Mouse (Mus musculus) heart, postnatal 36 days (tissue): ENCODE measurements at regions not wholly inside any gene's neighbourhood (a gene's known extent, or its start where the extent isn't known, plus 50 kb on each side); places are given as distances from the start of the nearest gene placed in this dataset.
A peak's percentile ranks its signal among the peaks of the same experiment; 100 is the strongest.

ENCODE experiments used
- DNase-seq, 2 experiments: peaks; one replicate each; pipeline ENCODE4 v3.0.0; 2021 to 2022
- intact Hi-C: fragments of 180-260 bp; cut with DNase I; formaldehyde crosslinking; loops from one replicate; pipeline ENCODE4 v1.15.1; 2025

DNA sequence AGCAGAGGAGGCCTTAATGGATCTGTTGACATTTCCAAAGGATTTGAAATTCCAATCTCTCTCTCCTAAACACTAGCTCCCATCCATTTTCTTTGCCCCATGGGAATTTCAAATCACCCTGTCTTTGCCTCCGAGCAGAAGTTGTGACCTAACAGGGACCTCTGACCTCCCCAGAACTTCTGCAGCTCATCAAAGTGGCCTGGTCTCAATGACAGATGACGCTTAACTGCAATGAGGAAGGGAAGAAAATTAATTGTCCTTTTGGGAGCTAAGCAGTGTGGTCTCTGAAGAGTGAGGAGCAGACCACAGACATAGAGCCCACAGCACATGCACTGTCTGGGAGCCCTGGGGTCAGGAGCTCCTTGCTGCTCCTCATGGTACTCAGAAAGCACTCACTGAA is 155.3 kb downstream of the Tox3 start:
- intact Hi-C loops = no loop called here
- DNase-seq = no peak

DNA sequence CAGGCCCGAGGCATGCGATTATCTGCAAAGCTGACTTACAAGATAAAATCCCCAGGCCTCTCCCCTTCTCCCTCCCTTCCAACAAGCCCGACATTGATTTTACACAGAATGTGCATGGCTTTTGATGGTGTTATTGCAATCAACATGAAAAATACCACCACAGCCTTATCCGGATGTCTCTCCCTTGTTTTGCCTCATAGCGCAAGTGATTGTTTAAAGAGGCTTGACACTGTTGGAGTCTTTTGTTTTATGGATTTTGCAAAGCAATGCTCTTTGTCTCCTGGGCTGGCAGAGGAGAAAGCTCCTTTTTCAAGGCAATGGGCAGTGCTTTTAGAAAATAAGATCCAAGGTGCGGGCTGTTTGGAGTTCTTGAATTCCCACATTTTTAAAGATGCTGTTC is 165.3 kb downstream of the Tox3 start:
- intact Hi-C loops = no loop called here
- DNase-seq = no peak

- intact Hi-C loops = no loop called here
- no peak for DNase-seq
These were observed 171.4 kb downstream of the Tox3 start for GRCm38 (mm10) chr8:90176771-90177170.

DNA sequence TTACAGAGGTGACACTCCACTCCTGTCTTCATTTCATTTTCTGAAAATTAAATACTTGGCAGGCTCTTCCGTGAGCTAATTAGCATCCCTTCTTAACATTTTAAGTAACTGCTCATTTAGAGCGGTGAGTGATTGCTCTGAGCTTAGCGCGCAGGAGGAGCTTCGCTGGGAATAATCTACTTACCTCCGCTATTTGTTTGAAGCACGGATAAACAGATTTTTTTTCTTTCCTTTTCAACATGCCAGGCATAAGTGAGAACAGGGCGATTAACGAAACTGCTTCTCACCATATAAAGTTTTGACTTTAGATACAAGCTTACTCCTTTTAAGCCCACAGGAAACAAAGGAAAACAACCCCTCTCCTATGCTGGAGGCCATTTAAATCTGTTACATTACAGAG is 171.8 kb downstream of the Tox3 start:
- intact Hi-C loops = no loop called here
- no peak for DNase-seq

DNA sequence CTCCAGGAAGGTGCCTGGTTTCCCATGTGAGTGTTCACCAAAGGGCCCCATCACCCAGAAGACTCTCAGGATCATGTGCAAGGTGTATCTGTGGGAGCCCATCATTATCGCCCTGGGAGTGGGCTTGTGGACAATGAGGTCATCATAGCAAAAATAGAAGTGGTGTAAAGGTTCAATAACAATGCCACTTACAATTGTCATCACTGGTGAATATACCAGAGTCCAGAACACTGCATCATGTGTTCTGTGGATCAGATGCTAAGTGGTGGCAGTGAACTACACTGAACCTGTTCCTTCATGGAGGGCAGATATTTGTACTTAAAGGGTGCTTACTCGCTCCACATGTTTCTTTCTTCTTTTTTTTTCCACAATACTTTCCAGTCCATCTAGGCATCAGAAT is 181.5 kb downstream of the Tox3 start:
- no peak for DNase-seq
- intact Hi-C loops = no loop called here

DNA sequence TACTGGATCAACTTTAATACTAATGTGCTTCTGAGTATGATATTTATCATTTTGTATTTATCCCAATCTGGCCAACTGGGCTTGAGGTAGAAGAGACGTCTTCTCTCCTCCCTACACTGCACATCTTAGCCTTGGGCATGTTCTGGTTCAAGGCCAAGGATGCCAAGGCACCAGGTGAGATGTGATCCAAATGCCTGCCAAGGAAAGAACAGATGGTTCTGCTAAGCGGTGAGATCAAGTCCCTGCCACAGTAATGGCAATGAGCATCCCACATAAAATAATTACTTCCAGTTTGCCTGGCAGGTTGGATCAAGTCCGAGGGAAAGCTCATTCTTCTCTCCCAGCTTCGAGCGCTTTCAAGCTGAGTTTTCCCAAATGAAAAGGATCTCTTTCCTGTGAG is 196.7 kb downstream of the Tox3 start:
- DNase-seq = no peak
- intact Hi-C loops = no loop called here

- intact Hi-C loops = no loop called here
- no peak for DNase-seq
These were observed 198.2 kb downstream of the Tox3 start for GRCm38 (mm10) chr8:90149903-90150302.

DNA sequence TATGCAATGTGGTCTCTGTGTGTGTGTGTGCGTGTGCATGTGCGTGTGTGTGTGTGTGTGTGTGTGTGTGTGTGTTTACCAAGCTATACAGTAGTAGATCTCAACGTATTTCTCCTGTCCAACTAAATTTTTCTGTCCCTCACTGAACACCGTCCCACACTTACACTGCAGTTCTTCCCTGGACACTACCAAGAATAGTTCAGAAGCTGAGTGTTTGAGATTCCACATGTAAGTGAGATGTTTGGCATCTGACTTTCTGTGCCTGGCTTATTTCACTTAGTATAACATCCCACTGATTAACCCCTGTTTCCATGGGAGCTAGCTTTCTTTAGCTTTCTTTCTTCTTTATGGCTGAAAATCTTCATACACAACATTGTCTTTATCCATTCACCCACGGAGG is 213.5 kb downstream of the Tox3 start:
- intact Hi-C loops = no loop called here
- no peak for DNase-seq

DNA sequence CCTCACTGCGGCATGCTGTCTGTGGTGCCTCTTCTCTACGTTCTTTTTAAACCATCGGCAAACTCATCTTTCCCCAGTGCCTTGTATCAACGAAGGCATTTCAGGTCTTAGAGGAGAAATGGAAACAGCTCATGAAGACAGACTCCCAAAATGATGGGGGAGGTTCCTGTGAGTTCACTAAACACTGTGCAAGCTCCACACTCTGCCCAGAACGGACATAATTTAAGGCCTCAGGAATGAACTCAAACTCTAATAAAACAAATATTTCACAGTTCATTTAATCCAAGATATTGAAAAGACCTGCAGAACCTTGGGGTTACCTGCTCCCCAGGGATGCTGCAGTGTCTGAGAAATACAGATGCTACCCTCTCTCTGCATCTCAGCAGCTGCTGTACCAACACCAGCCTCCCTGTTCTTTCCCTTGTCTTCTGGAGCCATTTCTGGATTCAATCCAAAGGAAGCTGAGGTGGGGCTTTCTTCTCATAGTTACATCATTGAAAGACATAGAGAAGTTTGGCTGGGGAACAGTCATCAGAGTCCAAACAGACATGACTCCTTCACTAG is 217.4 kb downstream of the Tox3 start:
- DNase-seq = no peak
- intact Hi-C loops = no loop called here

GRCm38 (mm10) chr8:90125426-90125825 is 222.7 kb downstream of the Tox3 start:
- intact Hi-C loops = no loop called here
- DNase-seq = no peak

- intact Hi-C loops = no loop called here
- DNase-seq = no peak
These were observed 225.0 kb downstream of the Tox3 start for GRCm38 (mm10) chr8:90123101-90123500.

DNA sequence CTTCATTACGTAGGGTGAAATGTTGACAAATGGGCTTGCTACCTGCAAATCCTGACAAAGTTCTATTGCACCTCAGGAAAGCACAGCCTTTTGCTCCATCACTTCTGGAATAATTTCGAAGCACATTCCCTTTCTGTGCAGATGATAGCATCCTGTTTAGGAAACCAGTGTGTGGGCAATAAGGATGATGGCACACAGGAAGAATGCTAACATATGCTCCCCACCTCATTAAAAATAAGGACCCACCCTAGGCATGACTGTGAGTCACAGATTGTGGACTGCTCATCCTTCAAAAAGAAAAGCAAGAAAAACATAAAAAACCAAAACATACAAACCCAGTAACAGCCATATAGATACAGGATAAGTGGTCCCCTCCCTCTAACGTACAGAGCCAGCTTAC is 226.2 kb downstream of the Tox3 start:
- DNase-seq = no peak
- intact Hi-C loops = no loop called here

- no peak for DNase-seq
- intact Hi-C loops = no loop called here
These were observed 227.1 kb downstream of the Tox3 start for GRCm38 (mm10) chr8:90121017-90121416.

GRCm38 (mm10) chr8:90115436-90115835 is 232.7 kb downstream of the Tox3 start:
- intact Hi-C loops = no loop called here
- no peak for DNase-seq

GRCm38 (mm10) chr8:90100509-90100908 is 247.6 kb downstream of the Tox3 start:
- DNase-seq = peak; percentile 2 to 7
- intact Hi-C loops = no loop called here

- no peak for DNase-seq
- intact Hi-C loops = no loop called here
These were observed 265.5 kb downstream of the Tox3 start for GRCm38 (mm10) chr8:90082630-90083029.

- intact Hi-C loops = no loop called here
These were observed 271.8 kb downstream of the Tox3 start for GRCm38 (mm10) chr8:90076381-90076780.

GRCm38 (mm10) chr8:90075796-90076195 is 272.3 kb downstream of the Tox3 start:
- intact Hi-C loops = no loop called here

More at GRCm38 (mm10) chr8:90076381-90076780, 271.8 kb downstream of the Tox3 start:
- DNase-seq = no peak

GRCm38 (mm10) chr8:90070006-90070405 is 278.1 kb downstream of the Tox3 start:
- intact Hi-C loops = no loop called here
- DNase-seq = no peak

More at GRCm38 (mm10) chr8:90075796-90076195, 272.3 kb downstream of the Tox3 start:
- DNase-seq = no peak

DNA sequence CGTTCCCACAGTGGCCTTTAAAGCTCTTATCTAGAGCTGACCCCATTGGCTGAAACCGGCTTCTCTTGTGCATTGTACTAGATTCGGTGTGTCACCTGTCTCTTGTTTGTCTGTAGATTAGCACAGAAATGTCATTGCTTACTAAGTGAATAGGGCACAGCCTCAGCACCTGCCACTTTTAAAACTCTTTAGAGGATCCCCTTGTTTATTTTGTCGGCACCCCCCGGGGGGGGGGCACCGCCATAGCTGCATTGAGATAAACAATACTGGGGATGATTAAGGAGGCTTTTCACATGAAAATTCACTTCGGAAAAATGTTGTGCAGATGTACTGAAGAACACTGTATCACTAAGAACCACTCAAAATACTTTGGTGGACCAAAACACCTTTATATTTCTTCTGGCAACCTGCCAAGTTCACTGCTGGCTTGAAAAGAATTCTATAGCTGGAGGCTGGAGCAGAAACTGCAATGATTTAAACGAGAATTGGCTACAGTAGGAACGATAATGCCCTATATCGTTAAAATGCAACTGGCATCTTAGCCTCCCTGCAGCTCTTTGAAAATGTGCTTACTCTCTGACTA is 278.6 kb downstream of the Tox3 start:
- intact Hi-C loops = no loop called here
- no peak for DNase-seq

DNA sequence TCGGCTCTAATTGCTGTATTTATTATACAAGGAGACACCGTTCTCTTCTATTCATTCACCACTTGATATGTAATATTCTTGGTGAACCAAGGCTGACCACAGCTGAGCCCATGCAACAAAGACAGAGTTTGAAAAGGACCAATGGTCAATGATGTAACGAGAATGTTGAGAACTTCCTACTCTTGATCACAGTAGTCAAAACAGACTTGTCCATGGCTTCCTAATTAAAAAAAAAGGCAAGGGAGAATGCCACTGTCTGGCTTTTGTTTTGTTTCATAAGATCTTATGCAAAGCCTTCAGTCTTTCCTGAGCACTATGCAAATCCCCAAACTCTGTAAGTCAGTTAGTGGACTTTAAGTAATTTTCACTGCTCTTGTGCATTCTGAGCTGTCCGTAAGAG is 279.7 kb downstream of the Tox3 start:
- intact Hi-C loops = no loop called here
- no peak for DNase-seq

DNA sequence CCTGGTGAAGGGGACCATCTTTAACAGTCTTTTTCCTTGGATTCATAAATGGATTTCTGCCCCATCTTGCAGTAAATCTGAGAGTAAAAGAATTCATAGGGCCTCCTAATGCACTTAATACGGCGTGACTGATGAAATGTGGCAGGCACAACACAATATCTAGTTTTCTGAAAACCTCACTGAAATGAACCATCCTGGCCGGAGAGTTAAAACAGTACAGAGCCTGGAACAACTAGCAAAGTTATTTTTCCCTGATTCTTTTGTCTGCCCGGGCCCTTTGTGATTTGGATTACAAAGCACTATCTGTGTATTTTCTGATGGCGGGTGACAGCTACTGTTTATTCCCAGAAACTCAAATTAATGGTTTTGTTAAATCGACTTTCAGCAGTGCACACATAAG is 283.8 kb downstream of the Tox3 start:
- intact Hi-C loops = no loop called here
- DNase-seq = no peak

DNA sequence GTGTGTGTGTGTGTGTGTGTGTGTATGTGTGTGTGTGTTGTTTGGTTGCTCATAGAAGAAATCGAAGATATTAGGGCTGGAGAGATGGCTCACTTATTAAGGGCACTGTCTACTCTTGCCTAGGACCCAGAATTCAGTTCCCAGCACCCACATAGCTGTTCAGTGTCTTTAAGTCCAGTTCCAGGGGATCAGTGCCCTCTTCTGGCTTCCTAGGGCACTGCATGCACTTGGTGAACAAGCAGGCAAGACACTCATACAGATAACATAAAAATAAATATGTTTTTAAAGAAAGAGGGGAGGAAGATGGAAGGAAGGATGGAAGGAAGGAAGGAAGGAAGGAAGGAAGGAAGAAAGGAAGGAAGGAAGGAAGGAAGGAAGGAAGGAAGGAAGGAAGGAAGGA is 284.9 kb downstream of the Tox3 start:
- DNase-seq = no peak

More for the DNA sequence above, 284.9 kb downstream of the Tox3 start:
- intact Hi-C loops = no loop called here
